Mouse (Mus musculus): ENCODE measurements at regions not wholly inside any gene's neighbourhood (a gene's known extent, or its start where the extent isn't known, plus 50 kb on each side); places are given as distances from the start of the nearest gene placed in this dataset.

DNA sequence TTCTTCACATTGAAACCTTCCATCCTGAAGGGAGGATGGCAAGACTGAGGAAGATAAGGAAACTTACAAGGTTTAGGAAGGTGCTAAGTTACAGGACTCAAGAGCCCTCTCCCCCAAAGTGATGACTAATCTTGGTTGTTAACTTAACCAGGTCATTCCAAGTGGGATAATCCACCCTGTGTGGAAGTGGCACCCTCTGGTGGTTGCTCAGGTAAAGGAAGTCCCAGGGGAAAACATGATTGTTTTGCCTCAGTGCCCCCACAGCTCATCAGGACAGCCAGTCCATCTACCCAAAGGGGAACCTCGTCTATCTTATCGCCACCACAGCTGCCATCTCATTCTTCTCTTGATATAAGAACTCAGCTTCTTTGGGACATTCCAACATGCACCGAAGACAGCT lies 244.6 kb upstream of the Npvf start:
- Histone ChIP-seq H3K9ac (ENCODE audit: low read length) (no peak overlapping the region), H3K36me3 (ENCODE audit: control insufficient read depth, insufficient read depth, low read length) (no peaks in the 10 kb centered on the region), H3K9me3 (ENCODE audit: control insufficient read depth, low read length) (no peaks in the 10 kb centered on the region), H3K27ac (ENCODE audit: low read depth, low read length) (no peak overlapping the region), H3K4me1 (ENCODE audit: control insufficient read depth, insufficient read depth, low read length) (no peaks in the 10 kb centered on the region), H3K27me3 (ENCODE audit: control insufficient read depth, insufficient read depth, low read length) (no peaks in the 10 kb centered on the region), H3K4me2 (ENCODE audit: low read depth) (no peak overlapping the region), H3K4me3 (ENCODE audit: low read depth, low read length) (no peak overlapping the region)
- no peak for ATAC-seq (ENCODE audit: insufficient read depth, low FRiP score, low TSS enrichment)
- 90% methylated on average over 3 of the region's 3 CpGs for WGBS
- no peak for DNase-seq (ENCODE audit: low spot score)

DNA sequence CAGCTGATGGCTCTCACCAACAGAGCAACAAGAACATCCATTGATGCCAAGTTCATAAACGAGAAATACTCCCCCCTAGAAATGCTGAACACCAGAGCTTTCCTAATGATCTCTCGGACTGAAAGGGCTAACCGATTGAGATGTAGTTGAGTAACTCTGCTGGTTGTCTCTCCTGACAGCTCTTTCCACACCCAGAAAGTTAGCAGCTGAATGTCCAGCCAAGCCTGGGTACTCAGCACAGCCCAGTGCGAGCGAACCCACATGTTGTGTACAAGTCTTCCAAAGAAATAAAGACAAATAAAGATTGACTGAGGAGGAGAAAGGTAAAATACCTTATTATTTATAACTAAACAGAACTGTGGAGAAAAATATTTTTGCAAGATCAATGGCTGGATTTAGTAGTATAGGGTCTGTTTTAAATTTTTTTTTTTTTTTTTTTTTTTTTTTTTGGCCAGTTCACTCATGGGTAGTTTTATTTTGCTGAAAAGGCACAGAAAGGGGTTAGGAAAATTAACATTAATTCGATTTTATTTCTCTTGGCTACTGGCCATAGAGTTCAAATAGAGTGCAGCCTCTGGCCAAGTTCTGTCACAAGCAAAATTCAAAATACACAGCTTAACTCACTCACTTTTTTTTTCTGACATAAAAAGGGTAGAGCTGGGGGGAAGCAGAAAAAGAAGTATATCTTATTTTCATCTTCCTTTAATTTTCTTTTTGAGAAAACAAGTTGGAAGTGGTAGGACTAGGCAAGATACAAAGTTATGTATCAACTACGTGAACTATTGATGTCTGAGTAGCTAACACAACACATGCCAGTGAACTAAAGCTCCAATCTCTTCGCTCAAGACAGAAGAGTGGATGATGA lies 261.2 kb upstream of the Npvf start:
- Histone ChIP-seq H3K27me3 (ENCODE audit: control insufficient read depth, insufficient read depth, low read length) (no peaks in the 10 kb centered on the region), H3K9me3 (ENCODE audit: control insufficient read depth, low read length) (no peaks in the 10 kb centered on the region), H3K4me3 (ENCODE audit: low read depth, low read length) (no peak overlapping the region), H3K4me2 (ENCODE audit: low read depth) (no peak overlapping the region), H3K36me3 (ENCODE audit: control insufficient read depth, insufficient read depth, low read length) (no peaks in the 10 kb centered on the region), H3K9ac (ENCODE audit: low read length) (no peak overlapping the region), H3K4me1 (ENCODE audit: control insufficient read depth, insufficient read depth, low read length) (no peaks in the 10 kb centered on the region), H3K27ac (ENCODE audit: low read depth, low read length) (no peak overlapping the region)
- 87% methylated on average over 8 of the region's 8 CpGs for WGBS
- ATAC-seq (ENCODE audit: insufficient read depth, low FRiP score, low TSS enrichment) (no peak), DNase-seq (ENCODE audit: low spot score) (no peak)

DNA sequence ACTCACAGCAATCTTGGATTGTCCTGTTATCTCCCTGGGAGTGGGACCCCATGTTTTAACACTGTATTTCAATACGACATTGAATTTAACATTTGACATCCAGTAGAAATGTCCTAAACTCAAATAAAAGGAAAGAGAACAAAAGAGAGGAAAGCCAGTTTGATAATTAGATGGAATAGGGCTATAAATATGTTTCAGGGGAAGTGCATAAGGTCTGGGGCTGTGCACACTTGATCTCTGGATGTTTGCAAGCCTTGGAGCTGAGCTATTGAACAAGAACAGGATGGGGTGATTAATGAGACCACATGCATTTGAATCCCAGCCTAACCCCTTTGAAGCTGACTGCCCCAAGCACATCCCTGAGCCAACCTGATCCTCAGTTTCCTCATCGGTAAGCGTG lies 264.0 kb upstream of the Npvf start:
- H3K4me2 ChIP-seq (ENCODE audit: low read depth) = no peak overlapping the region
- H3K27ac ChIP-seq (ENCODE audit: low read depth, low read length) = no peak overlapping the region
- H3K27me3 ChIP-seq (ENCODE audit: control insufficient read depth, insufficient read depth, low read length) = no peaks in the 10 kb centered on the region
- H3K36me3 ChIP-seq (ENCODE audit: control insufficient read depth, insufficient read depth, low read length) = no peaks in the 10 kb centered on the region
- H3K9me3 ChIP-seq (ENCODE audit: control insufficient read depth, low read length) = no peaks in the 10 kb centered on the region
- H3K4me3 ChIP-seq (ENCODE audit: low read depth, low read length) = no peak overlapping the region
- ATAC-seq (ENCODE audit: insufficient read depth, low FRiP score, low TSS enrichment) = no peak
- no peaks in the 10 kb centered on the region for H3K4me1 ChIP-seq (ENCODE audit: control insufficient read depth, insufficient read depth, low read length)
- DNase-seq (ENCODE audit: low spot score) = no peak
- no peak overlapping the region for H3K9ac ChIP-seq (ENCODE audit: low read length)
- WGBS = 86% methylated on average over 3 of the region's 3 CpGs

DNA sequence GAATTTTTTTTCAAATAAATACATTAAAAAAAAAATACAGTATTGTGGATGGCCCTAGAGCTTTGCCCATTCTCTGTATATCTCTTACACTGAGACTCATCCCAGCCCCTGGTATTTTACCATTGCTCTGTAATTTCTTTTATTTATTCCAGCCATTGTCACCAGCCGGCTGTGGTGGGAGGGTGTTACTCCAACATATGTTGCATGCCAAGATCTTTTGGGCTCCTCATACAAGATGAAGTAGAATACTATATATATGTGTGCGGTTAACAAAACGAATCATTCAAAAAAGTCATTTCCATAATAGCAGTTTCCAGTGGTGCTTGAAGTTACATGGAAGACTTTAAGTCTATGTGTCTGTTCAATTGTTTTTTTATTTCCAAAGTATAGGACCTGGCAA lies 268.0 kb upstream of the Npvf start:
- no peaks in the 10 kb centered on the region; the same call in 1 of the 2 replicates for H3K27me3 ChIP-seq (ENCODE audit: control insufficient read depth, insufficient read depth, low read length)
- no peak overlapping the region for H3K4me3 ChIP-seq (ENCODE audit: low read depth, low read length)
- H3K9ac ChIP-seq (ENCODE audit: low read length) = no peak overlapping the region
- no peak overlapping the region for H3K4me2 ChIP-seq (ENCODE audit: low read depth)
- H3K9me3 ChIP-seq (ENCODE audit: control insufficient read depth, low read length) = no peaks in the 10 kb centered on the region
- 94% methylated on average over 3 of the region's 3 CpGs for WGBS
- DNase-seq (ENCODE audit: low spot score) (no peak), ATAC-seq (ENCODE audit: insufficient read depth, low FRiP score, low TSS enrichment) (no peak)
- H3K36me3 ChIP-seq (ENCODE audit: control insufficient read depth, insufficient read depth, low read length) = no peaks in the 10 kb centered on the region
- peaks cover 2% of the 10 kb centered on the region; the same call in 1 of the 2 replicates for H3K4me1 ChIP-seq (ENCODE audit: control insufficient read depth, insufficient read depth, low read length)
- no peak overlapping the region for H3K27ac ChIP-seq (ENCODE audit: low read depth, low read length)

DNA sequence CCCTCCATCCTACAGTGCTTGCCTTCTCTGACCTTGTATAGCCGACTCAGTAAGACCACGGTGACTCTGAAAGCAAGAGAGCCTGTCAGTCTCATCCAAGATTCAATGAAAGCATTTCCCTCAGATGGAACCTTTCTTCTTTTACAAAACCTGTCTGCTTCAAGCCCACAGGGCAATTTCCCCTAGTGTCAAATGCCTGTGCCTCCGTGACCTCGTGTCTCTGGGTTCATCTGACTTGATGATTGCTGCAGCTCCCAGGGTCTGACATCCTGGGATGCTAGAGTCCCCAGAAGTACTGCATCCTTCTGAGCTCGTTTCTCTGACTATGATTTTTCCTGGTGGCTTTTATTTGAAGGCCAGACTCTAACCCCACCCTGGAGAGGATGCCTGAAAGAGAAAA lies 270.3 kb upstream of the Npvf start:
- no peak for DNase-seq (ENCODE audit: low spot score)
- no peak overlapping the region for H3K9ac ChIP-seq (ENCODE audit: low read length)
- H3K27me3 ChIP-seq (ENCODE audit: control insufficient read depth, insufficient read depth, low read length) = no peaks in the 10 kb centered on the region; the same call in 1 of the 2 replicates
- H3K4me2 ChIP-seq (ENCODE audit: low read depth) = no peak overlapping the region
- H3K9me3 ChIP-seq (ENCODE audit: control insufficient read depth, low read length) = no peaks in the 10 kb centered on the region
- WGBS = 23% methylated on average over 5 of the region's 5 CpGs
- no peak overlapping the region for H3K4me3 ChIP-seq (ENCODE audit: low read depth, low read length)
- H3K27ac ChIP-seq (ENCODE audit: low read depth, low read length) = no peak overlapping the region
- ATAC-seq (ENCODE audit: insufficient read depth, low FRiP score, low TSS enrichment) = no peak
- H3K4me1 ChIP-seq (ENCODE audit: control insufficient read depth, insufficient read depth, low read length) = peaks cover 2% of the 10 kb centered on the region; the same call in 1 of the 2 replicates
- no peaks in the 10 kb centered on the region for H3K36me3 ChIP-seq (ENCODE audit: control insufficient read depth, insufficient read depth, low read length)

DNA sequence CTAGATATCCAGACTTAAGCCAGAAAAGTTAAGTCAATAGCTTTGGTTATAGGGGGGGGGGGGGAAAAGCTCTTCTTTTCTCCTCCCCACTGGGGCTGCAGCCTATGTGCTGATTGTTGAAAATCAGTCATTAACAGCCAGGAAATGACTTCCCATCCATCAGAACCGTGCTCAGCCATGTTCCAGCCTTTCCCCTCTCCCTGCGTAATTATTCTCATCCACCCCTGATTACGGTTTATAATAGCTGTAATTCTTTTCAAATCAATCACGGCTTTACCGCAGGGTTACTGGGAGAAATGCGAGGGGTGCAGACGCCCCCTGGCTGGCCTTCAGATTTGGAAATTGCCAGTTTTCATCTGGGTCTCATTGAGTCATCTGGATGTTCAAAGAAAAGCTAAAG lies 270.8 kb upstream of the Npvf start:
- ATAC-seq (ENCODE audit: insufficient read depth, low FRiP score, low TSS enrichment) = no peak
- WGBS = 13% methylated on average over 7 of the region's 7 CpGs
- Histone ChIP-seq H3K4me1 (ENCODE audit: control insufficient read depth, insufficient read depth, low read length) (peaks cover 2% of the 10 kb centered on the region; the same call in 1 of the 2 replicates), H3K9ac (ENCODE audit: low read length) (no peak overlapping the region), H3K4me2 (ENCODE audit: low read depth) (no peak overlapping the region), H3K27ac (ENCODE audit: low read depth, low read length) (no peak overlapping the region), H3K9me3 (ENCODE audit: control insufficient read depth, low read length) (no peaks in the 10 kb centered on the region), H3K4me3 (ENCODE audit: low read depth, low read length) (no peak overlapping the region), H3K36me3 (ENCODE audit: control insufficient read depth, insufficient read depth, low read length) (no peaks in the 10 kb centered on the region), H3K27me3 (ENCODE audit: control insufficient read depth, insufficient read depth, low read length) (no peaks in the 10 kb centered on the region; the same call in 1 of the 2 replicates)
- DNase-seq (ENCODE audit: low spot score) = peak; percentile 38

DNA sequence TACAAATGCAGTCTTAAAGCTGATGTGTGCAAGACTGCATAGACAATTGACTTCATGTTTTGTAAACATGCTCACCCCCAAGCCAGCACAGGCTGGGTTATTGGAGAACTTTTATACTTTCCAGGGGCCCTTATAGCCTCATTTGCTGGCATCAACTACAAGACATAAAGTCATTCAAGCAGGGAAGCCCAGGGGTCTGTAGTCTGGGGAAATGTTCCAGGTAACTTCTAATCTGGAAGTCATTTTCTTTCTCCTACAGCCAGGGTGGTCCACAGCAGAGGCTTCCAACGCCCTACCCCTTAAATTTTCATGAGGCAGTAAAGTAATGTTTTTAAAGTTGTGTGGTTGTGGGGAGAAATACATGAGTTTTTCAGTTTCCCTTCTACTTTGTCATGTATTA lies 272.1 kb upstream of the Npvf start:
- no peak for DNase-seq (ENCODE audit: low spot score)
- no peak for ATAC-seq (ENCODE audit: insufficient read depth, low FRiP score, low TSS enrichment)
- H3K4me1 ChIP-seq (ENCODE audit: control insufficient read depth, insufficient read depth, low read length) = peaks cover 2% of the 10 kb centered on the region; the same call in 1 of the 2 replicates
- no peaks in the 10 kb centered on the region for H3K36me3 ChIP-seq (ENCODE audit: control insufficient read depth, insufficient read depth, low read length)
- no peak overlapping the region for H3K4me2 ChIP-seq (ENCODE audit: low read depth)
- no peaks in the 10 kb centered on the region for H3K9me3 ChIP-seq (ENCODE audit: control insufficient read depth, low read length)
- no peaks in the 10 kb centered on the region; the same call in 1 of the 2 replicates for H3K27me3 ChIP-seq (ENCODE audit: control insufficient read depth, insufficient read depth, low read length)
- no peak overlapping the region for H3K4me3 ChIP-seq (ENCODE audit: low read depth, low read length)
- no peak overlapping the region for H3K27ac ChIP-seq (ENCODE audit: low read depth, low read length)
- H3K9ac ChIP-seq (ENCODE audit: low read length) = no peak overlapping the region
- 89% methylated on average over 1 of the region's 1 CpGs for WGBS

DNA sequence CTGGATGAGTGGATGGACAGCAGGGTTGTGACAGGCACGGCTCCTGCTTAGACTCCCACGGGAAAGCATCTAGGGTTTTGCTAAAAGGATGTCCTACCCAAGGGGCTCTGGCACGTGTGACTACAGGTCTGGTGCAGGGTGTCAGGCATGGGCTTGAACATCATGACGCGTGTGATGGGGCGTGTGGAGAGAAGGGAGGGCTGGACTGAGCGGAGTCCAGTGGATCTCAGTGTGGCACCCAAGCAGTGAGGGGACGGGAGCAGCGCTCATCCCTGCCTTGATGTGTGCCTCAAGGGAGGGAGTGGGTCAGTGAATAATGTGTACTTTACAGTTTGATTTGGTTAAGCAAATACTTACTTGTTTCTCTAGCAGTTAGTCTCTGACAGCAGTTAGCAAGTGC lies 275.3 kb upstream of the Npvf start:
- 83% methylated on average over 9 of the region's 9 CpGs for WGBS
- no peaks in the 10 kb centered on the region for H3K9me3 ChIP-seq (ENCODE audit: control insufficient read depth, low read length)
- H3K4me3 ChIP-seq (ENCODE audit: low read depth, low read length) = no peak overlapping the region
- no peak for ATAC-seq (ENCODE audit: insufficient read depth, low FRiP score, low TSS enrichment)
- H3K4me2 ChIP-seq (ENCODE audit: low read depth) = no peak overlapping the region
- no peaks in the 10 kb centered on the region for H3K36me3 ChIP-seq (ENCODE audit: control insufficient read depth, insufficient read depth, low read length)
- H3K27ac ChIP-seq (ENCODE audit: low read depth, low read length) = no peak overlapping the region
- no peak overlapping the region for H3K9ac ChIP-seq (ENCODE audit: low read length)
- H3K4me1 ChIP-seq (ENCODE audit: control insufficient read depth, insufficient read depth, low read length) = peaks cover 1% of the 10 kb centered on the region; the same call in 1 of the 2 replicates
- H3K27me3 ChIP-seq (ENCODE audit: control insufficient read depth, insufficient read depth, low read length) = no peaks in the 10 kb centered on the region; the same call in 1 of the 2 replicates
- no peak for DNase-seq (ENCODE audit: low spot score)

DNA sequence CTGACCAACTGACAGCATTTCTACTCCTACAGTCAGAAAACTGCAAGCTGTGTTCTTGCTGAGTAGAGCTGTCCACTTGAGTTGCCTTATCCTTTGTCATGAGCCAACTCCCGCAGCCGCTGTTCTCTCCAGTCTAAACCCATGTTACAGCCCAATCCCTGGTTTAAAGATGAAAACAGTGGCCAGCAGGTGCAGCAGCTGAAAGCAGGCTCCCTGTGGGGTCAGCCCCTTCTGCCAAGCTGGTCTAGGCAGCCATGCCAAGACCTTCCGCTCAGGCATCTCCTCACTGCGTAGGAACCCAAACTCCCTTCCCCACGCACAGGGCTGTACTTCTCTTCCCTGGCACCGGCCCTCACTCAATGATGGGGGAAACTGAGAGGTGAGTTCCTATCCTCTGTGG lies 279.3 kb upstream of the Npvf start:
- no peak overlapping the region for H3K4me3 ChIP-seq (ENCODE audit: low read depth, low read length)
- no peaks in the 10 kb centered on the region for H3K36me3 ChIP-seq (ENCODE audit: control insufficient read depth, insufficient read depth, low read length)
- no peak overlapping the region for H3K27ac ChIP-seq (ENCODE audit: low read depth, low read length)
- no peaks in the 10 kb centered on the region for H3K27me3 ChIP-seq (ENCODE audit: control insufficient read depth, insufficient read depth, low read length)
- DNase-seq (ENCODE audit: low spot score) (no peak), ATAC-seq (ENCODE audit: insufficient read depth, low FRiP score, low TSS enrichment) (no peak)
- H3K9ac ChIP-seq (ENCODE audit: low read length) = no peak overlapping the region
- H3K4me2 ChIP-seq (ENCODE audit: low read depth) = no peak overlapping the region
- no peaks in the 10 kb centered on the region for H3K4me1 ChIP-seq (ENCODE audit: control insufficient read depth, insufficient read depth, low read length)
- WGBS = 91% methylated on average over 6 of the region's 6 CpGs
- H3K9me3 ChIP-seq (ENCODE audit: control insufficient read depth, low read length) = no peaks in the 10 kb centered on the region
